ENCODE assay signal across 11 mouse cellular contexts in genomic region chr2:28067821-28068536, GRCm38 (mm10). TPM values are rescaled to one million over a fixed set of nuclear protein-coding genes. Genes with fewer than 3 reads are reported as not detected.
DNase-seq lines count a peak whose midpoint lies in the region; ATAC-seq lines count a peak whose summit lies in the region.
"Had no signal": no experiment of that assay in that cellular context is flagged by ENCODE, and none has a peak within 500 bp of the region (broad histone marks: within the 10 kb centered on the region; RNA-seq: fewer than 3 reads in every experiment).

No protein-coding gene starts in this region.

- 77% methylated on average over 2 of the region's 2 CpGs for WGBS in heart, embryonic 13.5 days
- WGBS in hindbrain, embryonic 16.5 days: 71% methylated on average over 2 of the region's 2 CpGs
- 96% methylated on average over 2 of the region's 2 CpGs for WGBS in kidney, embryonic 16.5 days

- peaks cover 18% of the 10 kb centered on the region for H3K4me1 ChIP-seq in heart, embryonic 13.5 days
- H3K4me1 ChIP-seq in hindbrain, embryonic 16.5 days (ENCODE audit: control insufficient read depth, insufficient read depth, low read depth, low read length): no peaks in the 10 kb centered on the region; the same call in 1 of the 2 replicates
- H3K4me1 ChIP-seq in kidney, embryonic 16.5 days (ENCODE audit: insufficient read depth, low read length): no peaks in the 10 kb centered on the region

- H3K4me2 ChIP-seq in heart, embryonic 13.5 days: no peak overlapping the region
- H3K4me2 ChIP-seq in hindbrain, embryonic 16.5 days (ENCODE audit: low read length): no peak overlapping the region
- no peak overlapping the region for H3K4me2 ChIP-seq in kidney, embryonic 16.5 days (replicated peaks; ENCODE audit: low read depth, low read length)

- no peaks in the 10 kb centered on the region for H3K36me3 ChIP-seq in heart, embryonic 13.5 days
- no peaks in the 10 kb centered on the region for H3K36me3 ChIP-seq in hindbrain, embryonic 16.5 days (ENCODE audit: control insufficient read depth, insufficient read depth, low read length)
- no peaks in the 10 kb centered on the region for H3K36me3 ChIP-seq in kidney, embryonic 16.5 days (ENCODE audit: insufficient read depth, low read length)

- no peak overlapping the region for H3K4me3 ChIP-seq in heart, embryonic 13.5 days
- no peak overlapping the region for H3K4me3 ChIP-seq in hindbrain, embryonic 16.5 days (ENCODE audit: low read length)
- no peak overlapping the region for H3K4me3 ChIP-seq in kidney, embryonic 16.5 days (ENCODE audit: low read length)

- H3K9me3 ChIP-seq in heart, embryonic 13.5 days: no peaks in the 10 kb centered on the region
- H3K9me3 ChIP-seq in hindbrain, embryonic 16.5 days (ENCODE audit: control insufficient read depth, low read length): no peaks in the 10 kb centered on the region
- no peaks in the 10 kb centered on the region for H3K9me3 ChIP-seq in kidney, embryonic 16.5 days (ENCODE audit: low read length)

- no peak for DNase-seq in heart, adult 9 months (ENCODE audit: low spot score in 2 of 2)
- peak; percentile 50 for DNase-seq in spleen, adult 12 weeks (ENCODE audit: low spot score)
- no peak for DNase-seq in spleen, postnatal 4 days (ENCODE audit: low spot score in 2 of 2)
- peak; percentile 14 for DNase-seq in yolk sac, embryonic 10.5 days (ENCODE audit: low spot score)
- DNase-seq: heart, adult 11 months had no signal

- H3K27me3 ChIP-seq in heart, embryonic 13.5 days (replicated peaks): no peaks in the 10 kb centered on the region
- H3K27me3 ChIP-seq in hindbrain, embryonic 16.5 days (replicated peaks; ENCODE audit: control insufficient read depth, insufficient read depth, low read length): no peaks in the 10 kb centered on the region
- no peaks in the 10 kb centered on the region for H3K27me3 ChIP-seq in kidney, embryonic 16.5 days (ENCODE audit: insufficient read depth, low read length)

- H3K9ac ChIP-seq in heart, embryonic 13.5 days: no peak overlapping the region
- H3K9ac ChIP-seq in hindbrain, embryonic 16.5 days (ENCODE audit: low read depth, low read length): no peak overlapping the region
- H3K9ac ChIP-seq in kidney, embryonic 16.5 days (replicated peaks; ENCODE audit: low read length): no peak overlapping the region

- peak overlapping the region; percentile 48; the same call in 1 of the 2 replicates for H3K27ac ChIP-seq in heart, embryonic 13.5 days (replicated peaks)
- H3K27ac ChIP-seq in hindbrain, embryonic 16.5 days (ENCODE audit: low read depth, low read length): peak overlapping the region; percentile 11; the same call in 1 of the 2 replicates
- H3K27ac ChIP-seq in kidney, embryonic 16.5 days (ENCODE audit: low read length): no peak overlapping the region

- peak; percentile 53; the same call in 1 of the 2 replicates for ATAC-seq in heart, embryonic 13.5 days (ENCODE audit: extremely low read depth, insufficient number of reproducible peaks, low FRiP score, low TSS enrichment)
- no peak; the same call in 1 of the 2 replicates for ATAC-seq in hindbrain, embryonic 16.5 days
- no peak for ATAC-seq in kidney, embryonic 16.5 days (ENCODE audit: low FRiP score, low TSS enrichment)
- ATAC-seq in megakaryocyte, adult 5-6 weeks (ENCODE audit: poor library complexity, severe bottlenecking): no peak

RNA-seq across cellular contexts. Expression of gene Fcnb, which starts 16.7 kb away (rescaled TPM):
- 0.25 and 0.28 TPM in 2 replicates for polyA plus RNA-seq in heart, embryonic 13.5 days (2015; fragmentation: Nextera tagmentation; extraction: Ambion mirVana)
- not detected in 2 replicates for polyA plus RNA-seq in hindbrain, embryonic 16.5 days (2015; fragmentation: Nextera tagmentation; extraction: Ambion mirVana)
- 0.40 TPM in 1 of 2 replicates, not detected in the other for polyA plus RNA-seq in kidney, embryonic 16.5 days (2015; fragmentation: Nextera tagmentation; extraction: Ambion mirVana)
- 121 and 124 TPM in 2 replicates for total RNA-seq in megakaryocyte, adult 5-6 weeks (2015)
- 79.0 and 92.1 TPM in 2 replicates for total RNA-seq in megakaryocyte, adult 5-6 weeks (2017)
- total RNA-seq: left cerebral cortex, postnatal 10 days had no signal
- polyA plus RNA-seq: neural tube, embryonic 14.5 days had no signal

Comparison
In these comparisons a context has a peak if more than half of its experiments do, and no peak if none do; other contexts are left out.
1. DNase-seq: peak in spleen, adult 12 weeks (single experiment) and yolk sac, embryonic 10.5 days (single experiment); none in heart, adult 9 months (0 of 2) and spleen, postnatal 4 days (0 of 2).